Comparison of ENCODE assay signal across 19 mouse cellular contexts in genomic region chr4:139697755-139698154, GRCm38 (mm10). TPM values are rescaled to one million over a fixed set of nuclear protein-coding genes. Genes with fewer than 3 reads are reported as not detected.
DNase-seq lines count a peak whose midpoint lies in the region; ATAC-seq and TF ChIP-seq lines count a peak whose summit lies in the region.
"Had no signal": no experiment of that assay in that cellular context is flagged by ENCODE, and none has a peak within 500 bp of the region (broad histone marks: within the 10 kb centered on the region; RNA-seq: fewer than 3 reads in every experiment).

No protein-coding gene starts in this region.

- intact Hi-C loops in gastrocnemius, postnatal 14 days (cut with DNase I; ENCODE audit: low total_unique reads) = no loop called here
- intact Hi-C loops in gastrocnemius, postnatal 36 days (cut with DNase I) = no loop called here

- no peak overlapping the region for H3ac ChIP-seq in C2C12 (ENCODE audit: control insufficient read depth, insufficient read length, low read depth)
- no peak overlapping the region for H3ac ChIP-seq in myocyte (ENCODE audit: control insufficient read depth, insufficient read length)

- H3K36me3 ChIP-seq in C2C12 (ENCODE audit: control insufficient read depth, insufficient read depth) = no peaks in the 10 kb centered on the region
- H3K36me3 ChIP-seq in embryonic facial prominence, embryonic 12.5 days = no peaks in the 10 kb centered on the region
- no peaks in the 10 kb centered on the region for H3K36me3 ChIP-seq in myocyte (ENCODE audit: control insufficient read depth, insufficient read depth)
- H3K36me3 ChIP-seq: heart, embryonic 15.5 days; intestine, embryonic 15.5 days; limb, embryonic 12.5 days had no signal

- peak; percentile 41 for DNase-seq in gastrocnemius, postnatal 14 days
- no peak for DNase-seq in gastrocnemius, postnatal 36 days
- no peak for DNase-seq in thymus, postnatal 36 days
- DNase-seq in Muller cell, postnatal 12 days (ENCODE audit: inconsistent ontology term) = no peak
- DNase-seq in adrenal gland, postnatal 36 days = no peak
- DNase-seq: cerebellum, adult 11-12 months; lung, embryonic 14.5 days had no signal

- no peak overlapping the region for H3K4me2 ChIP-seq in embryonic facial prominence, embryonic 12.5 days (replicated peaks)
- peak overlapping the region; percentile 42 for H3K4me2 ChIP-seq in myocyte (ENCODE audit: low read depth)
- H3K4me2 ChIP-seq: forebrain, embryonic 13.5 days; heart, embryonic 15.5 days; intestine, embryonic 15.5 days; limb, embryonic 12.5 days; lung, embryonic 14.5 days had no signal

- 9% methylated on average over 9 of the region's 9 CpGs for WGBS in embryonic facial prominence, embryonic 12.5 days

- peaks cover 7% of the 10 kb centered on the region; the same call in 1 of the 2 replicates for H3K4me1 ChIP-seq in embryonic facial prominence, embryonic 12.5 days
- H3K4me1 ChIP-seq: heart, embryonic 15.5 days; intestine, embryonic 15.5 days had no signal

- H3K79me2 ChIP-seq in C2C12 (ENCODE audit: control insufficient read depth, insufficient read depth) (no peaks in the 10 kb centered on the region), myocyte (ENCODE audit: control insufficient read depth, insufficient read depth) (no peaks in the 10 kb centered on the region)

- H3K9me3 ChIP-seq in embryonic facial prominence, embryonic 12.5 days = no peaks in the 10 kb centered on the region
- H3K9me3 ChIP-seq: forebrain, embryonic 13.5 days; heart, embryonic 15.5 days; intestine, embryonic 15.5 days; limb, embryonic 12.5 days had no signal

- 0 out of 2 replicates have a peak overlapping the region, but pooled peaks have one; percentile 11 for H3K27ac ChIP-seq in embryonic facial prominence, embryonic 12.5 days
- H3K27ac ChIP-seq: forebrain, embryonic 13.5 days; heart, embryonic 15.5 days; intestine, embryonic 15.5 days; limb, embryonic 12.5 days had no signal

- ATAC-seq in embryonic facial prominence, embryonic 12.5 days (ENCODE audit: insufficient number of reproducible peaks, insufficient read depth, low FRiP score, low TSS enrichment) = no peak
- ATAC-seq: forebrain, embryonic 13.5 days; intestine, embryonic 15.5 days had no signal

- H3K79me3 ChIP-seq in C2C12 (ENCODE audit: low read depth) = no peaks in the 10 kb centered on the region

- TF ChIP-seq CTCF in C2C12 (IDR thresholded peaks at IDR 0.05; ENCODE audit: control insufficient read depth, insufficient read depth, insufficient read length) = peak; percentile 0

- TF ChIP-seq POLR2A in myocyte (IDR thresholded peaks at IDR 0.05; ENCODE audit: insufficient read length, low read depth) = no peak

- H3K9ac ChIP-seq in embryonic facial prominence, embryonic 12.5 days = 0 out of 2 replicates have a peak overlapping the region, but pooled peaks have one; percentile 27
- H3K9ac ChIP-seq: forebrain, embryonic 13.5 days; heart, embryonic 15.5 days; intestine, embryonic 15.5 days; limb, embryonic 12.5 days; lung, embryonic 14.5 days had no signal

- H3K27me3 ChIP-seq in C2C12 (ENCODE audit: control insufficient read depth, insufficient read depth, insufficient read length) (no peaks in the 10 kb centered on the region), myocyte (ENCODE audit: control insufficient read depth, insufficient read depth, insufficient read length) (no peaks in the 10 kb centered on the region)
- peaks cover 15% of the 10 kb centered on the region for H3K27me3 ChIP-seq in embryonic facial prominence, embryonic 12.5 days

- H3K4me3 ChIP-seq in C2C12 (ENCODE audit: insufficient read depth, poor library complexity, severe bottlenecking) (no peak overlapping the region), myocyte (no peak overlapping the region)
- no peak overlapping the region for H3K4me3 ChIP-seq in embryonic facial prominence, embryonic 12.5 days
- H3K4me3 ChIP-seq: forebrain, embryonic 13.5 days; heart, embryonic 15.5 days; intestine, embryonic 15.5 days; limb, embryonic 12.5 days had no signal

TF ChIP-seq in C2C12, 6 proteins besides CTCF, POLR2A, EP300 and RAD21:
- TF ChIP-seq MAX (IDR thresholded peaks at IDR 0.05) (no peak), MYOD1 (IDR thresholded peaks at IDR 0.05; ENCODE audit: control insufficient read depth, insufficient read length, low read depth) (peak; percentile 90), FOSL1 (IDR thresholded peaks at IDR 0.05; ENCODE audit: insufficient read depth, low read length, poor library complexity, severe bottlenecking) (no peak), USF1 (IDR thresholded peaks at IDR 0.05; ENCODE audit: low read depth) (no peak), MYOG (IDR thresholded peaks at IDR 0.05; ENCODE audit: control insufficient read depth, extremely low read depth, insufficient read length) (no peak)

TF ChIP-seq in myocyte, 11 proteins besides CTCF, POLR2A, EP300 and RAD21:
- TF ChIP-seq CEBPB (IDR thresholded peaks at IDR 0.05; ENCODE audit: insufficient read depth, poor library complexity, severe bottlenecking) (no peak), MYOG (IDR thresholded peaks at IDR 0.05; ENCODE audit: control insufficient read depth in 1 of 3, insufficient read depth in 1 of 3, insufficient read length in 2 of 3, low read depth in 2 of 3) (peak in 1 of 3 experiments; percentile 71), USF1 (IDR thresholded peaks at IDR 0.05; ENCODE audit: low read depth) (no peak), MYOD1 (IDR thresholded peaks at IDR 0.05; ENCODE audit: control insufficient read depth in 1 of 3, insufficient read length in 2 of 3, low read depth in 2 of 3) (peak in 2 of 3 experiments; percentile 95 to 97), TCF3 (IDR thresholded peaks at IDR 0.05; ENCODE audit: insufficient read length, low read depth) (peak; percentile 47)
TF ChIP-seq in myocyte: peak in this region for 3.

RNA-seq across cellular contexts. Expression of gene Tas1r2, which starts 44.4 kb away (rescaled TPM):
- total RNA-seq in gastrocnemius, postnatal 14 days (2021) = not detected
- total RNA-seq in gastrocnemius, postnatal 36 days (2021) = not detected
- polyA plus RNA-seq in C2C12 (2012; fragmentation: generic; extraction: Trizol) (1.2 TPM), myocyte (2012; fragmentation: generic; extraction: Trizol) (1.00 TPM)
- polyA plus RNA-seq in embryonic facial prominence, embryonic 12.5 days (2016; fragmentation: Nextera tagmentation; extraction: Ambion mirVana) = not detected in 2 replicates
- total RNA-seq in adrenal gland, postnatal 36 days (2021) = not detected
- total RNA-seq: layer of hippocampus, adult 18-20 months; megakaryocyte, adult 5-6 weeks had no signal
- polyA plus RNA-seq: cortical plate, adult 2 months; forebrain, embryonic 13.5 days; gonadal fat pad, adult 2 months; heart, embryonic 15.5 days; intestine, embryonic 15.5 days; limb, embryonic 12.5 days; lung, embryonic 14.5 days; neural tube, embryonic 14.5 days had no signal
